Mouse (Mus musculus): ENCODE results near the gene 4930503B20Rik.

DNA sequence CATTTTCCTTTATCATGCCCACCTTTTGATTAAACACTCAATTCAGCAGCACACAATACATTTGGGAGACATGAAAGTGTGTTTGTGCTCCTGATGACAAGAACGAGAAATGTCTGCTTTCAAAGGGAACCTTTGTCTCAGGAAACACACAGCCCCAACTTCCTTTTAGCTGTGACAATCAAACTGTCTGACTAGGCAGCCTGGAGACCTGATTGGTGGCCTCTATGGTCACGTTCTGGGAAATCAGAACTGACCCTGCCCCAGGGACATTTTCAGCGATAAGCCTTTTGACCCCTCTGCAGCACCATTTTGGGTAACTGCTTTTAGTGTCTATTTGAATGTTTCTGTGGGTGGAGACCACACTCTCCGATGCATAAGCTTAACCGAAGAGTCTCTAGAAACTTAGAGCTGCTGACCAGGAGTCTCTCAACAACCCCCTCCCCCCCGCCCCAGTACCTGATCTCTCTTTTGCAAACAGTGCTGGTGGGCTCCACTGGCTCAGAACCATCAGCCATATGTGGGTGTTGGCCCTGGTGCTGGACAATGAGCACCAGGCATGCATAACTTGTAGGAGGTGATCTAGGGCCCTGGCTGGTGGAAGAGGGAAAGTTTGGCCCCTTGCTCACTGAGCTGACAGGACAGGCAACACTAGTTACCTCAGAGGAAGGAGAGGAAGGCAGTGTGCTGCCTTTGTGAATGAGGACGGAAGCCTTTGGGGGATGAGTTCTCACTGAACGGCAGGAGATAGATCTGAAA is 22.7 kb downstream of the 4930503B20Rik start:
- TF ChIP-seq CTCF (IDR thresholded peaks at IDR 0.05; ENCODE audit: low read depth) (no peak), EP300 (IDR thresholded peaks at IDR 0.05; ENCODE audit: low read depth) (no peak)
